Mouse (Mus musculus): ENCODE results near the gene Aoah. TPM values are rescaled to one million over a fixed set of nuclear protein-coding genes. Genes with fewer than 3 reads are reported as not detected.

Aoah gene
- under 1 TPM; 0.30 to 0.78 TPM for total RNA-seq (2021)

DNA sequence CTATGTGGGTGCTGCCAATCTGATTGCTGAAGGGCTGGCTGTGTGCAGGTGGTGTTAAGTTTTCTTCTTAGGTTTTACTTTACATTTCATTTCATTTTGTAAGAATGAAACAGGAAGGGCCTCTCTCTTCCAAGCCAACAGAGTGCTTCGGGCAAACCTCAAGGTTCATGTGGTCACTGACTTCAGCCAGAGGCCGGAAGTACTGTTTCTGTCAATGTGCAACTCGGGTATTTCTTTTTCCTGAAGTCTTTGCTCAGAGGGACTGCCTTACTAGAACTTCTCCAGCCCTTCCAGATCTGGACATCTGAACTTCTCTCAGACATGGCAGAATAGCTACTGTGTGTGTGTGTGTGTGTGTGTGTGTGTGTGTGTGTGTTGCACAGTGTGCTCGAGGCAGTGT, at the start of gene Aoah:
Gene Aoah (plus strand): TSS at position 213 of the 400 bp plus-strand sequence.
- intact Hi-C loops (cut with DNase I): no loop called here
- no peak for DNase-seq (ENCODE audit: low spot score in 2 of 2)

DNA sequence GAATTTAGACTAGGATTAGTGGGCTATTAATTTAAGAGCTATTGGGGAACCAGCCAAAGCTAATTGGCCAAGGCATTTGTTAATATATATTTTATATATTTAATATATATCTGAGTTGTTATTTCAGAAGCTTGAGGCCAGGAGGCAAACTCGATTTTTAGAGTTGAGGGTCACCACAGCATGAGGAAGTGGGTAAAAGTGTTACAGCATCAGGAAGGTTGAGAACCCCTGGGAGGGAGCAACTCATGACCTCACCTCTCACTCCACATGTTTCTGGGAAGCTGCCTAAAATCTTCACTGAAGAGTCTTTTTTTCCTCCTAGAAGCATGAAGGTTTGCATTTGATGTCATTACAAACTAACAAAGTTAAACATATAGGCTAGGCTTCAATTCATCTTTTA, 39.1 kb upstream of the Aoah start:
- intact Hi-C loops (cut with DNase I): no loop called here
- no peak for DNase-seq (ENCODE audit: low spot score in 2 of 2)

DNA sequence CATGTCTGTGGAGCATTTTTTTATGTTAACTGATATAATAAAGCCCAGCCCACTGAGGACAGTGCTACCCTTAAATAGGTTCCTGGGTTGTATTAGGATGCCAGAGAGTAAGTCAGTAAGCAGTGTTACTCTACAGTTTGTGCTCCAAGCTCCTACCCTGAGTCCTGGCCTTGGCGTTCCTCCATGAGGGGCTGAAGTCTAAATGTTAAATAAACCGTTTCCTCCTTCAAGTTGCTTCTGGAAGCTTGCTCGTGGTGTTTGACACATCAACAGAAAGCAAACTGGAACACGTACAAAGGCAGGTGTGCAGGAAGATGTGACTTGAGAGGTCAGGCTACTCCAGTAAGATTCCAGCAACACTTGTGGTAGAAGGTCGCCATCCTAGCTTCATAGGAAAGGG, 10.3 kb upstream of the Aoah start:
- intact Hi-C loops (cut with DNase I): no loop called here

DNA sequence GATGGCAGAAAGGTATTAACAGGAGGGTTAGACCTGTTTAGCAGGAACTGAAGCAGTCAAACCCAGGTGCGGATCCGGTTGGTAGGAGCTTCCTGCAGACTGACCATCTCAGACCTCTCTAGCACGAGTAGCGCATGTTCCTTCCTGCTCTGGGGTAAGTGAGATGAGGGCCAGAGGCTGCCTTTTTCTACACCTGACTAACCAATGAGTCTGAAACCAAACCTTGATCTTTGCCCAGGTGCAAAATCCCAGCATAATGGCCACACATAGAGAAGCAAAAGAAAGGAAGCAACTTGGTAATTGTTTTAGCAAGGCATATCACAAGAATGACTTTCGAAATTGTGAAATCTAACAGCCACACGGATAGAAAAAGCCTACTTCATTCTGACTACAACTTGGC, 9.9 kb upstream of the Aoah start:
- intact Hi-C loops (cut with DNase I): no loop called here
- no peak for DNase-seq (ENCODE audit: low spot score in 2 of 2)

More for the DNA sequence above, 10.3 kb upstream of the Aoah start:
- no peak for DNase-seq (ENCODE audit: low spot score in 2 of 2)

DNA sequence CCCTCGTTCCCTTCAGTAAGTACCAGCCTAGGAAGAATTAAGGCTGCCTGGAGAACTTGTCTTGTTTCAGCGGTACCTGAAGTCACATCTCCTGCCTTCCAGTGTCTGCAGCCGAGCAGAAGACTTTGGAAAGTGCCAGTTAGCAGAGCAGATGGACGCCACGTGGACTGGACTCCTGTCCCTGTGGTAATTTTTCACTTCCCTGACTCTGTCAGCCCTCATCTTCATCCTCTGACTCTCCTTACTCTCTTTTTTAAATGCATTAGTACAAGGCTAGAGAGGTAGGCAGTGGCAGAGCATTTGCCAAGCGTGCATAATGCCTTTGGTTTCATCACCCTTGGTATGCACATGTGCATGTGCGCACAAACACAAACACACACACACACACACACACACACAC, 8.0 kb upstream of the Aoah start:
- intact Hi-C loops (cut with DNase I): no loop called here
- DNase-seq (ENCODE audit: low spot score in 2 of 2): no peak

DNA sequence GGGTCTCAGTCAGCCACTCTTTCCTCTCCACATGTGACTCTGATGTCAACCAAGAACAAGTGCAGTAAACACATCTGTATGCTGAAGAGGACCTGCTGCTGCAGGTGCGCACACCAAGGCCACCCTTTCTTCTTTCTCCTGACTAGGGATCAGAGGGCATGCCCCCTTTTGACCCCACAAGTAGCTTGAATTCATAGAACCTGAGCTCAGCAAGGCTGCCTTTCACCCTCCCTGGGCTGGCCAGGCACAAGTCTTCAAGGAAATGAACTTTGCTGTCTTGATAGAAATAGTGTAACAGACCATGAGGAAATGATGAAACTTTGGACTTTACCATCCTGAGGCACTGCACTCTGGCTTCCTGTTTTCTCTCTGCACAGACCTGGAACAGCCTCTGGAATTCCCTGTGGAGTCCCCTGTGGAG, 7.1 kb upstream of the Aoah start:
- no peak for DNase-seq (ENCODE audit: low spot score in 2 of 2)
- intact Hi-C loops (cut with DNase I): no loop called here

DNA sequence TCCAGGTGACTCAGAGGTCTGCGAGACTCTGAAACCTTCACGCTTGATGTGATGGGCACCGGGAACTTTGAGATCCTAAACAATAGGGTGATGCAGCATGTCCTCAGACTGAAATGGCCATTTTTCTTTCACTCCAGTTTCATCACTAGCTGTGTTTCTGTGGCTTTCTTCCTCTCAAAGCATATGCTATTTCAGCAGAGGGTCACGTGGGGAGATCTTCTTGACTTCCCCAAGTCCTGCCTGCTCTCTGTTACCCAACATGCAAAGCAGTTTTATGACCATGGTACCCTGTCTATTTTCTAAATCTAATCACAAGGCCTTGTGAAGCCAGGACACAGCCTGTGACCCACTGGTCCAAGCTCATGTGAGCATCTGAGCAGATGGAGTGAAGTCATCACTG, 6.0 kb upstream of the Aoah start:
- DNase-seq (ENCODE audit: low spot score in 2 of 2): no peak
- intact Hi-C loops (cut with DNase I): no loop called here

DNA sequence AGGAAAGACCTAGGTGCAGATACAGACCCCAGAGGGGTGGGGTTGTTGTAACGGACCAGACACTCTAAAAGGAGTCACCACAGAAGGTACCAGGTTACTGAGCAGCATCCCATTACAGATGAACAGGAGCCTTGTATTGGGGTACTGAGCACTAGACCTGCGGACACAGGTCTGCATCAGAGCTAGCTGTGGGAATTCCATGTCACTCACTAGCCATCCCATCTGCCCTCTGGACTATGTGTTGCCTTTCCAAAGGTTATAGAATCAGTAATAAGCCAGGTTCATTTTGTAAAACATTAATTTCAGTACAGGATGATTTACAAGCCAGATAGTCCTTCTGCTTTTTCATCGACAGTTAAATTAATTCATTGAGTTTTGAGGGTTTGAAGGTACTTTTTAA, 2.7 kb downstream of the Aoah start:
- intact Hi-C loops (cut with DNase I): no loop called here
- no peak for DNase-seq (ENCODE audit: low spot score in 2 of 2)

DNA sequence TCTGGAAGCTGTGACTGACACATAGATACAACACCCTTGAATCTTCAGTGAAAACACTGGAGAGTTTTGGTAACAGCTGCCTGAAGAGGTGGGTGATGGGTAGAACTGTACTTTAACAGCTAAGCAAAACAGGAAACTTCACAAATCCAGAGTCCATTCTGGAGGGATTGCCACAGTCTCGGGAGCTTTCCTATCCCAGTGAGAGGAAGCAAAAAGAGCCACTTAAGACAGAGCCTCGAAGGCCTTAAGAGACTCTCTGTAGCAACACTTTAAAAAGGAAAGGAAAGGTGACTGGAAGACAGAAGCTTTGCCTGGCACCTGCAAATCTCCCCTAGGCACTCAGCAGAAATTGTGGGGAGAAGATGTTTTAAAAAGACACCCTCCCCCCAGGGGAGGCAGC, 4.6 kb downstream of the Aoah start:
- no peak for DNase-seq (ENCODE audit: low spot score in 2 of 2)
- intact Hi-C loops (cut with DNase I): no loop called here

DNA sequence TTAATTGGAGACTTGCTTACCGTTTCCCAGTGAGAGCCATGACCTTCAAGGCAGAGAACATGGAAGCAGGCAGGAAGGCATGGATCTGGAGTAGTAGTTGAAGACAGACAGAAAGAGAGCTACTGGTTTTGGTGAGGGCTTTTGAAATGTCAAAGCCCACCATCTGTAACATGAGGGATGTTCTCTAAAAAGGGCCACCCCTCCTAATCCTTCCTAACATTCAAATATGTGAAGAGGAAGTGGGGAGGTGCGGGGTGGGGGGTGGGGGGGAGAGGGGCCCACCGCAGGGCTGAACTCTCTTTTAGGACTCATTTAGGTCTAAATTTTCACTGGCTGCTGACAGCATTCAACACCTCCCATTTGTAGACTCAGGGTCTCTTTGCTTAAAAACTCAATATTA, 5.9 kb downstream of the Aoah start:
- no peak for DNase-seq (ENCODE audit: low spot score in 2 of 2)
- intact Hi-C loops (cut with DNase I): no loop called here

DNA sequence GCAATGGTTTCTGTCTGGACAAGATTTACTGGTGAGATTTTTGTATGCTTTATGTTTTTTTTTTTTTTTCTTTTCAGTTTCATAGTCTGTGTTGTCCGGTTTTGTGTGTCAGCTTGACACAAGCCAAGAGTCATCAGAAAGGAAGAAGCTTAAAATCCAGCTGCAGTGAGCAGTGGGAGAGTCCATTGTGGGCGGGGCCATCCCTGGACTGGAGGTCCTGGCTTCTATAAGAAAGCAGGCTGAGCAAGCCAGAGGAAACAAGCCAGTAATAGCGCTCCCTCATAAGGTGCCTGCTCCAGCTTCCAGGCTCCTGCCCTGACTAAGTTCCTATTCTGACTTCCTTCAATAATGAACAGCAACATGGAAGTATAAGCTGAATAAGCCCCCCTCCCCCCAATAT, 6.7 kb downstream of the Aoah start:
- intact Hi-C loops (cut with DNase I): no loop called here
- no peak for DNase-seq (ENCODE audit: low spot score in 2 of 2)

DNA sequence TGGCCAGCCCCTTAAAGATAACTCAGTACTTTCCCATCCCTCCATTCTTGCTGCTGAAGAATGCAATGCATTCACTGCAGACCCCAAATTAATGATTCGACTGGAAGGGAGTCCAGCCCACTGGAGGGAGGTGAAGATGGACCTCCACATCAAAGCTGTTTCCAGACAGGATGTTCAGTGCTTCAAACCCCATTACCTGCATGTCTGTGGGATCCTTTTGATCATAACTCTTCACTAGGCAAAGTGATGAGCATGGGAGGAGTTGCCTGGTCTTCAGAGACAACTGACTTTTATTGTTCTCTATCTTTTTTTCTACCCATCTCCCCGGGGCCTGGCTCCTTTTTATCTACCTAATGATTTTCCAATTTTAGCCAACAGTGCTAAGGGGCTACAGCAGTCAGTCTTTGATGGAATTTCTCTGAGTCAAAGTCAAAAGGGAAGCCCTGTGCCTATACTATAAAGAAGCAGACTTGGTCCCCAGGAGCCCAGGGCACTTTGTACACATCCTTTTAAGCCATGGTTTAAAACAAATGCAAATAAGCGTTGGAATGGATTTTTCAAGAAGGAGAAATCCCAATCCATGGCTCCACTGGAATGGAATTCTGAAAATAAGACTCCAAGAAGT, 18.0 kb downstream of the Aoah start:
- DNase-seq (ENCODE audit: low spot score in 2 of 2): no peak

DNA sequence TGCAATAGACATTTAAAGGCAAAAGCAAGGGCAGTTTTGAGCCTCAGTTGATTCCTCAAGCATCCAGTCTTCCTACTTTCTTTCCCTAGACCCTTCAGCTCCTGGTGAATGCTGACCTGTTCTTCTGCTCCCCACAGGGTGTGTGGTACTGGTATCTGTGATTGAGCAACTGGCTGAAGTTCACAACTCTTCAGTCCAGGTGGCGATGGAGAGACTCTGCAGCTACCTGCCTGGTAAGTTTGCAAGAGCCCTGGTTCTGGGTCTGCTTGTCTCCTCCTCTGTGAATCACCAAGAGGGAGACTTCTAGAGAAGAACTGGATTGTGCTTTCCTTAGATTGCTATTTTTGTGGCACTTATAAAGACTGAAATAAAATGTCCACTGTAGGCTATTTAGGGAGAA, 22.5 kb downstream of the Aoah start:
- intact Hi-C loops (cut with DNase I): no loop called here
- DNase-seq (ENCODE audit: low spot score in 2 of 2): no peak

More for the DNA sequence above, 18.0 kb downstream of the Aoah start:
- intact Hi-C loops (cut with DNase I): no loop called here

DNA sequence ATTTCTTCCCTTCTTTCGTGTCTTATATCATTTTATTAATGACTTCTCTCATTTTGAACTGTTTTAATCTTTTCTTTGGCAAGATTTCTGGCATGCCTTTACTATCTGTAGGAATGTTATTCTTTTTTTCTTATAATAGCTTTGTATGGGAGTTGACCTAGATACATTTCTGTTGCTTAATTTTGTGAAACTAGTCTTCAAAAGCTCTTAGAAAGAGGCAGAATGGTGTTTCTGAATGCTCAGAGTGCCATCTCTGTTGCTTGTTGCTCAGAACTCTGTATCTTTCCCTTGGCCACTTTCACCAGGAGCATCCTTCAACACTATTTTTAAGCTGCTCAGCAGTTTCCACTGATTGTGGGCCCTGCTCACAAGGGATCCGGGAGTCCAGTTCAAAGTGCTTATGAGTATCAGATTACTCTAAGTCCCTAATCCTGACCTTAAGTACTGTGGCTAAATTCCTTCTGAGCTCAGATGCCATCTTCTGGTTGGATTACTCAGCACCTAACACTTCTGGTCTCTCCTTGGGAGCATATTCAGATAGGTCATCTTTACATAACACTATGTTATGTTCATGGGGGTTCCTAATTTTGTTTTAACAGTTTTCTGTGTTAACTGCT, 26.9 kb downstream of the Aoah start:
- intact Hi-C loops (cut with DNase I): loop anchor here (5.0 kb wide), 1 partner anchor 514 kb away; no protein-coding TSS in a partner anchor

DNA sequence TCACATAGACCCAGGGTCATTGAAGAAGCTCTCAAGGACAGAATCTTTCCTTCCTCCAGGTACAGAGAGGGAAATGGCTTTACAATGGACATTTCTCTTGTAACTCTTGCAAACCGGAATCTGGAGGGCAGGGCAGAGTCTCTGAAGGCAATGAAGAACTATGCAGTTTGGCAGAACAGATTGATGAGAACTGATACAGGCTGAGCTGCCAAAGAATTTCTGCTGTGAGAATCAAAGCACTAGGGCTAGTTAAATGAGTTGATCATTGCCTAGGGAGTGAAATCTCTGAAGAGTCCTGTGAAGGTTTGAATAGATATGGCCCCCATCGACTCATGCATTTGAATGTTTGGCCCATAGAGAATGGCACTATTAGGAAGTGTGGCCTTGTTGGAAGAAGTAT, 34.8 kb downstream of the Aoah start:
- no peak for DNase-seq (ENCODE audit: low spot score in 2 of 2)
- intact Hi-C loops (cut with DNase I): no loop called here

More for the DNA sequence above, 26.9 kb downstream of the Aoah start:
- DNase-seq (ENCODE audit: low spot score in 2 of 2): peak in 1 of 2 experiments; percentile 39

DNA sequence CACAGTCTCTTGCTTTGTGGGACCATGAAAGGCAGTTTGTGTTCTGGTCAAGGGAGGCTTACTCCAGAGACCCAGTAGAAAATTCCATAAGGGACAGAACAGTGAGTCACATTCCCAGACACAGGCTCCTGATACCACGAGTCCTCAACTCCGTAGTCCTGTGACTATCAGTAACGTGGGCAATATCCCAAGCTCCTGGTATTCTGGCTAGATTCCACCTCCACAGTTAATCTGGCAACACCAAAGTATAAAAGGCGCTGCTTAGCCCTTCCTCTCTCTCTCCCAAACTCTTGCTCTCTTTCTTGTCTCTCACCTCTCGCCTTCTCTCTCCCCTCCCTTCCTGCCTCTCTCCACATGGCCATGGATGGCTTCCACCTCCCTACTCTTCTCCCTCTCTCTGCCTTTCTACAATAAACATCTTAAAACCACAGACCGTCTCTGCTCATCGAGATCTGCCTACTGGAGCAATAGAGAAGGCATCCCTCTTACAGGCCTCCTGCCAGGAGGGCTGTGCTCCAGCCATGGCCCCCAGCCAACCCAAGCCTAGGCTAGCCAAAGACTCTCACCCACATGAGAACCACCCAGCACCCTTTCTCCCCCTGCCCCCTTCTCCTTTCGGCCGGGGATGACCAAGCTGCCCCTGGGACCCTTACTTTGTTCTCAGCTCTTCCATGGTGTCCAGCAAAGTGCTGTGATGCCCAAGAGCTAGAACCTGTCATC, 35.4 kb downstream of the Aoah start:
- DNase-seq (ENCODE audit: low spot score in 2 of 2): no peak
- intact Hi-C loops (cut with DNase I): no loop called here

DNA sequence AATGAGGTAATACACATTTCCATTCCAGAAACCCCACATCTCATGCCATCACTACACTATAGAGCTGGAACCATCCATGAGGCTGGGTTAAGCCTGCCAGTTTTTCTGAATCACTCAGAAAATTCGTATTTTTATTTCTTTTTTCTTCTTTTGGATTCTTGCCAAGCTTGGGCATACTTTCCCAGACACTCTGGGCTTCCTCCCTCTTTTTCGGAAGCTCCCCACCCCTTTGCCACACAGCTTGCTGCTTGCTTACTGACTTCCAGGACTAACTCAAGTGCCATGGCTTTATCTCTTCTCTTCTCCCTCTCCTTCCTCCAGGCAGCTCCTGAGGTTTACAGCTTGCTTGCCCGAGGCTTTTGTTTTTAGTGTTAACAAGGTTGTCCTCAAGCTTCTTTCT, 62.0 kb downstream of the Aoah start:
- peak; percentile 2 to 30 for DNase-seq (ENCODE audit: low spot score in 2 of 2)
- intact Hi-C loops (cut with DNase I): no loop called here

DNA sequence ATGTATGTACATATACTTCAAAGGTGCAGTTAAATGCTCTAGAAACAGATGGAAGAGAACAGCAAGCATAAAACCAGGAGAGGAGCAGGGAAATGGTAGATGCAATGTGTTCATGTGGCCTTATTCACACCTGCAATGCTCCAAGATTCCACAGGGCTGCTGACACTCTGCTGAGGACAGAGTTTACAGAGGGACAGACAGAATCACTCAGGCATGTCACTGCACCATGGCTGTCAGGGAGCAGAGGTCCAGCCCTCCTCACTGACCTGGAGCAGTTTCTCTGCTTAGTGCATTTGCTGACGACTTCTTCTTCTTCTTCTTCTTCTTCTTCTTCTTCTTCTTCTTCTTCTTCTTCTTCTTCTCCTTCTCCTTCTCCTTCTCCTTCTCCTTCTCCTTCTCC, 105.5 kb downstream of the Aoah start:
- no peak for DNase-seq (ENCODE audit: low spot score in 2 of 2)
- intact Hi-C loops (cut with DNase I): no loop called here

DNA sequence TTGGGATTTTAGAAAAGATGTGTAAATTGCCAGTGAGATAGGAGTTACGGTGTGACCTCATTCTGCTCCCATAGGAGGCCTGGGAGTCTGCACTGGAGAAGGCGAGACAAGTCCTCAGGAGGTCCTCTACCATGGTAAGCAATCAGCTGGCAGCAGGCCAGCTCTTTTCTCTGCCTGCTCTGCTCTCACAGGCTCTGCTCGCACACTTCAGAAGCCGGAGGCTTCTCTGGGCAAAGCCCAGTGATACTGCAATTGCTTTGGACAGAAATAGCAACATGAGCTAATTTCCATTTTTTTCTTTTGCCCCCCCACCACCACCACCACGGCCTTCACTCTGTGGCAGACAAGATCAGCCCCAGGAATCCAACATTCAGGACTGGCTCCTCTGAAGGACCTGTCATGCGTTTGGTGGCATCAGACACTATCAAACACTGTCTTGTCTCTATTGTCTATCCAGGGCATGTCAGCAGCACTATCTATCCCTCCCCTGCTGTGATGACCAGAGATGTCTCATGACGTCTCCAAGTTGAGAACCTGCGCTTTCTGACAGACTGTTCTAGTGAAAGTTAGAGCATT, 106.6 kb downstream of the Aoah start:
- intact Hi-C loops (cut with DNase I): no loop called here
- DNase-seq (ENCODE audit: low spot score in 2 of 2): no peak

DNA sequence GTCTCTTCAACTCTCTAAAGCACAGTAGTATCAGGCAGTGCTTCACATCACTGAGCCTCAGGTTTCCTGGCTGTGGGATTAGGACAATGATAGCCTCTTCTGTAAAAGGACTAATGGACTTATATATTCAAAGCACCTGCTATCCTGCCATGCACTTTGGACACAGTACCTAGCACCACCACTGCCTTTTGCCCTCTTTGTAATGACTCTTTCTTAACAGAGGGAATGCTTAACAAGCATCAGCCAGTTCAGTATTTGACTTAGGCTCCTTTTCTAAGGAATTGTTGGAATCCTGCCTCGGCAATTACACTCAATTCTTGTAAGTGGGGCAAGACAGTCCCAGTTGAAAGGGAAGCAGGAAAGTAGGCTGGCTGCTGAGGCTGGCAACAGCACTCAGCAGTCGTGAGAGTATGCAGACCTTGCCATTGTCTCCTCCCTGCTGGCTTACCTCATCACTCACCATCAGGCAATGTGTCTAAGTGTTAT, 107.1 kb downstream of the Aoah start:
- peak in 1 of 2 experiments; percentile 23 for DNase-seq (ENCODE audit: low spot score in 2 of 2)
- intact Hi-C loops (cut with DNase I): no loop called here

Measured in left cerebral cortex, postnatal 25 days (tissue).